Mouse (Mus musculus): ENCODE data around the gene Creb3l2. TPM values are rescaled to one million over a fixed set of nuclear protein-coding genes. Genes with fewer than 3 reads are reported as not detected.
A peak's percentile ranks its signal among the peaks of the same experiment; 100 is the strongest.

The Creb3l2 gene
- 4.1 and 7.3 TPM in 2 replicates for polyA plus RNA-seq (2015; fragmentation: Nextera tagmentation; extraction: Ambion mirVana)

GRCm38 (mm10) chr6:37442041-37442667 is at the start of gene Creb3l2:
TSS of gene Creb3l2 (minus strand) at chr6:37442146.
- peak; percentile 99 for ATAC-seq (ENCODE audit: low FRiP score)
- under 1% methylated on average over 33 of the region's 33 CpGs for WGBS
- Histone ChIP-seq H3K9me3 (replicated peaks) (no peaks in the 10 kb centered on the region), H3K9ac (replicated peaks) (peak within 1 kb of the TSS; percentile 54), H3K27me3 (replicated peaks) (no peaks in the 10 kb centered on the region), H3K36me3 (no peaks in the 10 kb centered on the region), H3K4me3 (replicated peaks) (peak within 1 kb of the TSS; percentile 69), H3K4me1 (peaks cover 15% of the 10 kb centered on the region; the same call in 1 of the 2 replicates), H3K27ac (replicated peaks) (peak within 1 kb of the TSS; percentile 78), H3K4me2 (peak within 1 kb of the TSS; percentile 82)

DNA sequence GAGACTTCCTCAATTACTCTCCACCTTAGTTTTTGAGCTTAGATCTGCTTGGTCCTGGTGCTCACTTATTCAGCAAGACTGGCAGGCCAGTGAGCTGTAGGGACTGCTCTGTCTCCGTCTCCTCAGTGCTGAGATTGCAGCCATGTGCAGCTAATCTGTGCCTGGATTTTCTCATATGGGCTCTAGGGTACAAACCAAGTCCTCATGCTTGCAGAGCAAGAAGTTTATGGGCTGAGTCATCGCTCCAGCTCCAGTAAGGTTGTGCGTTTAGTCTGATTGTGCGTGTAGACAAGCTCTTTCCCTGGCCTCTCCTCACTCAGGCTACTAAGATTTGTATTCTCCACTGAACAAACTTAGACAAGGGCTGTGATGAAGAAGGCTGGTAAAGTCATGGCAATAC is 44.6 kb upstream of the Creb3l2 start:
- no peaks in the 10 kb centered on the region for H3K36me3 ChIP-seq
- no peak overlapping the region for H3K4me3 ChIP-seq (replicated peaks)
- WGBS: 83% methylated on average over 4 of the region's 4 CpGs
- H3K9ac ChIP-seq (replicated peaks): no peak overlapping the region
- ATAC-seq (ENCODE audit: low FRiP score): no peak
- no peaks in the 10 kb centered on the region for H3K27me3 ChIP-seq (replicated peaks)
- H3K27ac ChIP-seq (replicated peaks): no peak overlapping the region
- H3K4me1 ChIP-seq: no peaks in the 10 kb centered on the region
- H3K9me3 ChIP-seq (replicated peaks): no peaks in the 10 kb centered on the region
- H3K4me2 ChIP-seq: no peak overlapping the region

GRCm38 (mm10) chr6:37484588-37485070 is 42.7 kb upstream of the Creb3l2 start:
- H3K4me1 ChIP-seq: no peaks in the 10 kb centered on the region
- no peak overlapping the region for H3K9ac ChIP-seq (replicated peaks)
- ATAC-seq (ENCODE audit: low FRiP score): 0 out of 2 replicates have a peak, but pooled peaks have one; percentile 50
- no peaks in the 10 kb centered on the region for H3K36me3 ChIP-seq
- H3K27me3 ChIP-seq (replicated peaks): no peaks in the 10 kb centered on the region
- no peak overlapping the region for H3K4me2 ChIP-seq
- no peak overlapping the region for H3K27ac ChIP-seq (replicated peaks)
- 61% methylated on average over 1 of the region's 1 CpGs for WGBS
- no peaks in the 10 kb centered on the region for H3K9me3 ChIP-seq (replicated peaks)
- H3K4me3 ChIP-seq (replicated peaks): no peak overlapping the region

DNA sequence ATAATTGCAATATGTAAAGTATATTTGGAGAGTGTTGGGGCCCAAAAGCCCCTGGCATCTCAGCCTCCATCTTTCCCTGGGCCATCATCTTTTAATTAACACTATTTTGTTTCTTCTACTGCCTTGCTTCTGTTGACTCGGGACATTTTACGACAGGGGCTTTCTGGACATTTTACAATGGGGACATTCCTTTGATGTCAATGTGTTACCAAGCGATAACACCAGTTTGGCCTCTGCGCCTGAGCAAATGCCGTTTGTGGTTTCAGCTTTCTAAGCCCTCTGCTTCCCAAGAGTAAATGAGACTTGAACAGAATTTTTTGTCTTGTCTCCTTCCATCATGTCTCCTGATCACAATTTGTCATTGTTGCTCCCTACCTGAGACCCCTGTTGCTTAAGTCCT is 41.3 kb upstream of the Creb3l2 start:
- no peaks in the 10 kb centered on the region for H3K27me3 ChIP-seq (replicated peaks)
- no peak overlapping the region for H3K4me3 ChIP-seq (replicated peaks)
- WGBS: 8% methylated on average over 5 of the region's 5 CpGs
- H3K9me3 ChIP-seq (replicated peaks): no peaks in the 10 kb centered on the region
- no peak for ATAC-seq (ENCODE audit: low FRiP score)
- no peak overlapping the region for H3K4me2 ChIP-seq
- no peaks in the 10 kb centered on the region for H3K4me1 ChIP-seq
- H3K36me3 ChIP-seq: no peaks in the 10 kb centered on the region
- H3K9ac ChIP-seq (replicated peaks): no peak overlapping the region
- H3K27ac ChIP-seq (replicated peaks): no peak overlapping the region

DNA sequence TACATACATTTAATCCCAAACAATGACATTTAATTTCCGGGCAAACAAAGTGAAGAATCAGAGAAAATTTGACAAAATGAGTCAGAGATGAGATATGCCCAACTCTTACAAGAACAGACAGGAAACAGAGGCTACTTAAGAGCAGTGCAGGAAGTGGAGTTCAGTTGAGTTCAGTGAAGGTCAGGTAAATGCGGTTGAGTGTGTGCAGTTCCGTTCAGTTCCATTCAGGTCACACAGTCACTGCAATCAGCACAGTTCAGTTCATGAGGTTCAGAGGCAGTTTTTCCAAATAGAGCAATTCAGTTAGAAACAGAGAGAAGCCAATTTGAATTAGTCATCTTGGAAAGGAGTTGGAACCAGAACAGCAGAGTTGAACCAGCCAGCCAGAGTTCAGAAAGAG is 39.2 kb upstream of the Creb3l2 start:
- Histone ChIP-seq H3K9me3 (replicated peaks) (no peaks in the 10 kb centered on the region), H3K9ac (replicated peaks) (no peak overlapping the region), H3K4me1 (no peaks in the 10 kb centered on the region), H3K27me3 (replicated peaks) (no peaks in the 10 kb centered on the region), H3K4me3 (replicated peaks) (no peak overlapping the region), H3K4me2 (no peak overlapping the region), H3K36me3 (no peaks in the 10 kb centered on the region), H3K27ac (replicated peaks) (no peak overlapping the region)
- ATAC-seq (ENCODE audit: low FRiP score): no peak
- WGBS: 89% methylated on average over 3 of the region's 3 CpGs

GRCm38 (mm10) chr6:37480008-37480407 is 38.1 kb upstream of the Creb3l2 start:
- no peak overlapping the region for H3K9ac ChIP-seq (replicated peaks)
- no peak overlapping the region for H3K4me2 ChIP-seq
- H3K4me3 ChIP-seq (replicated peaks): no peak overlapping the region
- H3K27ac ChIP-seq (replicated peaks): no peak overlapping the region
- no peak for ATAC-seq (ENCODE audit: low FRiP score)
- no peaks in the 10 kb centered on the region for H3K4me1 ChIP-seq
- H3K36me3 ChIP-seq: no peaks in the 10 kb centered on the region
- no peaks in the 10 kb centered on the region for H3K27me3 ChIP-seq (replicated peaks)
- no peaks in the 10 kb centered on the region for H3K9me3 ChIP-seq (replicated peaks)

GRCm38 (mm10) chr6:37478481-37478880 is 36.5 kb upstream of the Creb3l2 start:
- Histone ChIP-seq H3K36me3 (no peaks in the 10 kb centered on the region), H3K4me2 (no peak overlapping the region), H3K4me1 (no peaks in the 10 kb centered on the region), H3K9ac (replicated peaks) (no peak overlapping the region), H3K27ac (replicated peaks) (no peak overlapping the region), H3K9me3 (replicated peaks) (no peaks in the 10 kb centered on the region), H3K4me3 (replicated peaks) (no peak overlapping the region), H3K27me3 (replicated peaks) (no peaks in the 10 kb centered on the region)
- no peak for ATAC-seq (ENCODE audit: low FRiP score)
- whole genome bisulfite sequencing: 92% methylated on average over 2 of the region's 2 CpGs

DNA sequence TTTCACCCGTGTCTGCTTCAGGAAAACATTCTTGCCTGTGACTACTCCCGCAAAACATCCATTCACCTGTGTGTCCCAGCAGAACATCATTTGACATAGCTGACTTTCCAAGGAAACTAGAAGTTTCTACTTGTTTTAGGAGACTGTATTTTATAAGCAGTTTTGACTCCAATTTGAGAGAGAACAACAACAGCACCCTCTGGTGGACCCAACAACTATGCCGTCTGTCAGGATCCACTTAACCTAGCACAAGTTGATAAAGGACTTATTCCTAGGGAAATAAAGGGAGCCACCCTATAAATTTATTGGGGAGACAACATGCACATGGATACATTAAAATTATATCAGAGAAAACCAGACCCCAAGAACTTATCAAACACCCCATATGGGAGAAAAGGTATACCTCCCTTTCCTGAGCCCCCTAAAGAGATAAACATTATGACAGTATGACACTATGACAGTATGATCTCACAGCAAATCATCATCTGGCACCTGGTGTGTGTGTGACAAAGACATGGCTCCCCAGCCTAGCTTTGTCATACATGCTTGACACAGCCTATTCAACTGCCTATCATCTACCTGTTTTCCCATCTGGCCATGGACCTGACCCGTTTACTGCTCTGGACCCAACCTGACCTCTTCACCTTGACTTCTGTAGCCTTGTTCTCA is 31.9 kb upstream of the Creb3l2 start:
- Histone ChIP-seq H3K4me2 (no peak overlapping the region), H3K4me1 (no peaks in the 10 kb centered on the region), H3K9ac (replicated peaks) (no peak overlapping the region), H3K27me3 (replicated peaks) (no peaks in the 10 kb centered on the region), H3K4me3 (replicated peaks) (no peak overlapping the region), H3K36me3 (no peaks in the 10 kb centered on the region), H3K9me3 (replicated peaks) (no peaks in the 10 kb centered on the region), H3K27ac (replicated peaks) (no peak overlapping the region)
- WGBS: 94% methylated on average over 4 of the region's 4 CpGs
- ATAC-seq (ENCODE audit: low FRiP score): no peak

DNA sequence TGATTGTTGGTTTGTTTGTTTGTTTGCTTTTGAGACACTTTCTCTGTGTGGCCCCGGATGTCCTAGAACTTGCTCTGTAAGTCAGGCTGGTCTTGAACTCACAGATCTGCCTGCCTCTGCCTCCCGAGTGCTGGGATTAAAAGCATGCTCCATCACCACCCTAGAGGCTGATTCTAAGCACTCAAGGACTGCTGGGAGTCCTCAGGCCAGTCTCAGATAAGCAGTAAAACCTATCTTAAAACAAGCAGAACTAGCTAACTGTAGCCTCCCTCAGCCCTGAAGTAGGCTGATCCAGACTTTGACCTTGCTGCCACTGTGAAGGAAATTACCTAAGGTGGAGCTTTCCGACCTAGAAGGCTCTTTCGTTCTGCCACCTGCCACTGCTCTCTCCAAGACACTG is 28.3 kb upstream of the Creb3l2 start:
- Histone ChIP-seq H3K27me3 (replicated peaks) (no peaks in the 10 kb centered on the region), H3K36me3 (no peaks in the 10 kb centered on the region), H3K4me3 (replicated peaks) (no peak overlapping the region), H3K27ac (replicated peaks) (no peak overlapping the region), H3K4me1 (no peaks in the 10 kb centered on the region), H3K9me3 (replicated peaks) (no peaks in the 10 kb centered on the region), H3K9ac (replicated peaks) (no peak overlapping the region), H3K4me2 (no peak overlapping the region)
- WGBS: 80% methylated on average over 4 of the region's 4 CpGs
- no peak for ATAC-seq (ENCODE audit: low FRiP score)

DNA sequence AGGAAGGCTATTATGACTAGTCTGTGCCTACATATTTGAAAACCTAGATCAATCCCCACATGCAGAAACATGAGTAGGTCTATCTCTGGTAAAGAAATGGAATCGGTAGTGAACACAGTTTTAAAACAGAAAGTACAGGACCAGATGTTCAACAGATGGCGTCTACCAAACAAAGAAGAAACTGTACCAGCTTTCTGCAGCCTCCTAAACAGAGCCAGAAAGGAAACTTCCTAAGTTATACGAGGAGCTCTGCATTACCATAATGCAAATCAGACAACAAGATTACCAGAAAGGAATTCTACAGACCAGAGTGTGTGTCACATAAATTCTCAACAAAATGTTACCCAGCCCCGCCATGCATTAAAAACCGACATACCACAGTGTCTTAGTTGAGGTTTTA is 23.9 kb upstream of the Creb3l2 start:
- no peaks in the 10 kb centered on the region for H3K27me3 ChIP-seq (replicated peaks)
- ATAC-seq (ENCODE audit: low FRiP score): no peak
- no peaks in the 10 kb centered on the region for H3K9me3 ChIP-seq (replicated peaks)
- no peak overlapping the region for H3K27ac ChIP-seq (replicated peaks)
- H3K4me3 ChIP-seq (replicated peaks): no peak overlapping the region
- peaks cover 4% of the 10 kb centered on the region; the same call in 1 of the 2 replicates for H3K4me1 ChIP-seq
- no peaks in the 10 kb centered on the region for H3K36me3 ChIP-seq
- no peak overlapping the region for H3K4me2 ChIP-seq
- WGBS: 71% methylated on average over 5 of the region's 5 CpGs
- H3K9ac ChIP-seq (replicated peaks): no peak overlapping the region

GRCm38 (mm10) chr6:37465356-37465755 is 23.4 kb upstream of the Creb3l2 start:
- Histone ChIP-seq H3K36me3 (no peaks in the 10 kb centered on the region), H3K4me2 (no peak overlapping the region), H3K27ac (replicated peaks) (no peak overlapping the region), H3K27me3 (replicated peaks) (no peaks in the 10 kb centered on the region), H3K9ac (replicated peaks) (no peak overlapping the region), H3K9me3 (replicated peaks) (no peaks in the 10 kb centered on the region), H3K4me3 (replicated peaks) (no peak overlapping the region), H3K4me1 (peaks cover 4% of the 10 kb centered on the region; the same call in 1 of the 2 replicates)
- ATAC-seq (ENCODE audit: low FRiP score): no peak

- H3K27ac ChIP-seq (replicated peaks): no peak overlapping the region
- peak; percentile 59; the same call in 1 of the 2 replicates for ATAC-seq (ENCODE audit: low FRiP score)
- no peak overlapping the region for H3K9ac ChIP-seq (replicated peaks)
- WGBS: 6% methylated on average over 5 of the region's 5 CpGs
- peak overlapping the region; percentile 58 for H3K4me2 ChIP-seq
- no peaks in the 10 kb centered on the region for H3K36me3 ChIP-seq
- H3K27me3 ChIP-seq (replicated peaks): no peaks in the 10 kb centered on the region
- peak overlapping the region; percentile 40 for H3K4me3 ChIP-seq (replicated peaks)
- peaks cover 4% of the 10 kb centered on the region; the same call in 1 of the 2 replicates for H3K4me1 ChIP-seq
- H3K9me3 ChIP-seq (replicated peaks): no peaks in the 10 kb centered on the region
These were observed 22.6 kb upstream of the Creb3l2 start for GRCm38 (mm10) chr6:37464585-37464984.
